Mouse (Mus musculus): ENCODE results near the gene Uprt.

Gene Uprt

DNA sequence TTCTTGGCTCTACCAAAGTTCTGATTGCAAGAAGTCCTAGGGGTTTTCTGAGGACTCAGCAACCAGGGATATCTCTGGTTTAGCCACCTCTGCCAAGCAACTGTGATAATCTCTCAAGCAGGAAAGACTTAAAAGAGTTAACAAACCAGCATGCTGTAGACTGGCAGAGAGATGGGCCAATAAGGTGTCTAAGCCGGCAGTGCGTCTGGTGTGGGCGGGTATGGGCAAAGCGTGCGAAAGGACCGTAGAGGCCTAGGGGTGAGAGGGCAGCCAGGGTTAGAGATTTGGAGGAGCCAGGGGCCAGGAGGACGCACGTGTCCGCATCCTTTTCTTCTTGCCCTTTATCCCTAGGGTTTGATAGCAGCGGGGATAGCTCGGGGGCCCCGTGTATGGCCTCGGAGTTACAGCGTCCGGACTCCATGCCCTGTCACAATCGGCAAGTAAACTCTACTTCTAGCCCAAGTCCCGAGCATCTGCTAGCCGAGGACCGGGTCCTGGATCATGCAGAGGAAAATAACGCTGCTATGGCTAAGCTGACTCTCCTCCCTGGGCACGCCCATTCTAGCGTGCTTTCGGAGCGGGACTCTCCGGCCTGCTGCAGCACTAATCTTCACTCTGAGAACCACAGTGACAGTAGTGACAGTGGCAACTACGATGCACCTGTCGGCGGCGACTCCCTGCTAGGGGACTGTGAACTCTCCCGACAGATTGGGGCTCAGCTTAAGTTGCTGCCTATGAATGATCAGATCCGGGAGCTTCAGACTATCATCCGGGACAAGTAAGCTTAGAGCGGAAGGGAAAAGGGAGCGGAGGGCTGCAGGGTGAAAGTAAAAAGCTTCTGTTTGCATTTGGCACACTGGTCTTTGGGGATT is at the start of gene Uprt:
Uprt (plus strand) TSS at position 247 of the 872 bp plus-strand sequence.
- DNase-seq (ENCODE audit: low spot score), result peak; percentile 80

DNA sequence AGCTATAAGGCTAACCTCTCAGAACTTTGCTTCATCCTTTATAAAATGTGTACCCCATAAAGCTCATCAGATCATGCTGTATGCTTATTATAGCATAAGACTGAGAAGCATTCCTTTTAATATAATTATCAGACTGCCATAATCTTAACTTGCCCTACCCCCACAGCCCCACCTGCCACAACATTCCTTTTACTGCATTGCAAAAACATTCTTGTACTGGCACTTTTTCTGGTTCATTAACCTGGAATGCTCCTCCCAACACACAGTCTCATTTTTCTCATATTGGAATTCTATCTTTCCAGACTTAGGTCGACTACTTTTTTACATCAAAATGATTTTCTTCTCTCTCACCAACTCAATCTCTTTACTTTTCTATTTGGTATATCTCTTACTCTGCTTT is 49.2 kb upstream of the Uprt start:
- DNase-seq (ENCODE audit: low spot score), result no peak

DNA sequence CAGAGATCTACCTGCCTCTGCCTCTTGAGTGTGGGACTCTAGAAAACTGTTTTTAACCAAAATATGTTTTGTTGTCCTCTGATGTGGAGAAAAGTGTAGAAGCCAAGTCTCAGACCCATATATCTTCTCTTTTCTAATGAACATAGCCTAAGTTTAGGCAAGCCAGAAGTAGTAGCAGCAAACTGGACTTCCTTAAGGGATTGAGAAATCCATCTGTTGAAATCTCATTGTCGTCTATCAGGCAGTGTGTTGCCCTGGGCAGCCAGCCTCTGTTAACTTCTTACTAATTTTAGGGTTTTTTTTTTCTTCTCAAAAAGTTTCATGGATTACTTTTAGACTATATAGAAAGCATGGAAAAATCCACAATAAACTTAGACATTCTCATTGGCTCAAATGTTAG is 30.2 kb upstream of the Uprt start:
- no peak for DNase-seq (ENCODE audit: low spot score)

DNA sequence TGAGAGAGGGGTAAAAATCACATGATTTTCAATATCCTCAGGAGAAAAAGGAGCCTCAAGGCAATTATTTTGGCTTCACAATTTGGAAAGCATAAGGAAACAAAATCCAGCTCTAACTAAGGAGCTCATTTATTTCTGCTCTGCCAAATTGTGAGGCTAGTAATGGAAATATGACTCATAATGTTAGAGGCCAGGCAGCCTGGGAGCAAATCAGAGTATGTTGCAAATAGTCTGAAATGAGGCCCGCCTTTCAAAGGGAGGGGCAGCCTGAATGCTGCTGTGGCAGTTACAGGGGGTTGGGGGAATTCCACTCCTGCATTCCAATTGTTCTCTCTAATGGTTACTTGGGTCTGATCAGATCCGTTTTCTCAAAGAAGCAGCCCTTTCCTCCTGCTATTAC is 20.9 kb upstream of the Uprt start:
- DNase-seq (ENCODE audit: low spot score), result no peak

DNA sequence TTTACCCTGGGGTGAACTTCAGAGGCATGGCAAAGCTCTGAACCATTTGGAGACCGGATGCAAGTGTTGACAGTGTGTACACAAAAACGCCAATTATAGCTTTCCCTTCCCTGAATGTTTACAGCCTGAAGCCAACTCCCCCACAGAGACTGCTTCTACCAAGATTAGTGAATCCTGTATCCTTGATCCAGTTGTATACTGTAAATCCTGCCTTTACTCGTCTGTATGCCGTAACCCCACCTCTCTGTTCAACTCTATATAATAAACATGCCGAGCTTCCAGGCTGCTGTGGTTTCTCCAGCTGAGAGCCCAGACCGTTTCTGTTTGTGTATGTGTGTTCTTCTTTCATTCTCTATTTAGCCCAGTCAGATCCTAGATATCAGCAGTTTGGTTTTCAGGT is 18.2 kb upstream of the Uprt start:
- DNase-seq (ENCODE audit: low spot score), result no peak

DNA sequence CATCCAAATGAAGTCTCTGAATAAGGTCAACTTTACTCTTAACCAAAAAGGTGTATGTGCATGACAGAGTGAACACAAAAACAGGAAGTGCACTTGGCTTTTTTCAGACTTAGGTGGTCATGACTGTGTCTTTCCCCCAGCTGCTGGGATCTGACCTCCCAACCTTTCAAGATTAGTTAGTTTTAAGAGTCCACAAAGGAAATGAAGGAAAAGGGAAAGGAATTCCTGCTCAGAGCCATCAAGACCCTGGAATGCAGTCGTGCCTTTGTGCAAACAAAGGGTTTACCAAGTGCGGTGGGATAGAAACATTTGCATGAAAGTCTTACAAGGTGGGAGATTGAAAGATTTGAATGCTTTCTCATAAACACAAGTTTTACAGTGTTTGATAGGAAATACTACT is 4.6 kb upstream of the Uprt start:
- no peak for DNase-seq (ENCODE audit: low spot score)

DNA sequence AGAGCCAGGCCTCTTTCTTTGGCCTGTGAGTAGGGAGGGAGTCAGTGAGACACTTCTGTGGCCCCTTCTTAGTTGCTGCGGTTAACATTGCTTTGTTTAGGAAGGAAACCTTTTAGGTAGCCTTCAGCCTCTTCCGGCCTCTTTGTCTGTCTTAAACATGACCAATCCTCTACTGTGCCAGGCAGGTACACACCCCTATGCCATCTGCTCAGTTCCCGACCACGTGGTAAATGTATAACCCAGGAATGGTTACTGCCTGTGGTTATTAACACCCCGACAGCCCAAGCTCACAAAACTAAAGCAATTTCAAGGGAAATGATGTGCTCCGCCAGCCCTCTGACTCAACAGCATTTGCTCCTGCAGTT is 808 bp downstream of the Uprt start:
- peak; percentile 3 for DNase-seq (ENCODE audit: low spot score)

DNA sequence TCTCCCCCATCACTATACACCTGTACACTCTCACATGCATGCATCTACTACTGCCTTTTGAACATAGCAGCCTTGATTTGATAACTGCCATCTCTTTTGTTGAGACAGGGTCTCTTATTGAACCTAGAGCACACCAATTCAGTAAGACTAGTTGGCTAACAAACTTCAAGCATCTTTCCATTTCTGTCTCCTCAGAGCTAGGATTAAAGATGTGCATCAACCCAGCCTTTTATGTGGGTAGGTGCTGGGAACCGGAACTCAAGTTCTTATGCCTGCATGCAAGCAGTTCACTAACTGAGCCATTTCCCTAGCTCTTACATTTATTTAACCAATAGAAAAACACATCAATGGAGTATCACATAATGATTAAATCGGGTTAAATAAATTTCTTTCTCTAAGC is 3.0 kb downstream of the Uprt start:
- DNase-seq (ENCODE audit: low spot score), result no peak

DNA sequence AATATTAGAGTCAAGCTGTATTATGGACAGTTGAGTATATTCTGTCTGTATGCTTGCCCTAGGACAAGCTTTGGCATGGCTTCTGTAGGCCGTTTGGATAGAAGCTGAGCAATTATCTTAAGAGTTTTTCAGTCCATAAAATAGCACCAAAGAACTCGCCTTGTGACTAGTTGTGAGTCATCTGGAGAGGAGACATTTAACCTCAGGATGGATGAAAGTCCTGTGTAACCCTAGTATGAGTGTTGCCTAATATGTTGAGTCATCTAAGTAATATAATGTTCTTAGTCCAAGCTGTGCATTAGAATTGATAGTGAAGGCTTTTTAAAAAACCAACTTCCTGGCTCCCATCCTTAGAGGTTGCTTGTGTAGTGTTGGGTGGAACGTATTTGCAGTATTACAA is 5.4 kb downstream of the Uprt start:
- DNase-seq (ENCODE audit: low spot score), result no peak

DNA sequence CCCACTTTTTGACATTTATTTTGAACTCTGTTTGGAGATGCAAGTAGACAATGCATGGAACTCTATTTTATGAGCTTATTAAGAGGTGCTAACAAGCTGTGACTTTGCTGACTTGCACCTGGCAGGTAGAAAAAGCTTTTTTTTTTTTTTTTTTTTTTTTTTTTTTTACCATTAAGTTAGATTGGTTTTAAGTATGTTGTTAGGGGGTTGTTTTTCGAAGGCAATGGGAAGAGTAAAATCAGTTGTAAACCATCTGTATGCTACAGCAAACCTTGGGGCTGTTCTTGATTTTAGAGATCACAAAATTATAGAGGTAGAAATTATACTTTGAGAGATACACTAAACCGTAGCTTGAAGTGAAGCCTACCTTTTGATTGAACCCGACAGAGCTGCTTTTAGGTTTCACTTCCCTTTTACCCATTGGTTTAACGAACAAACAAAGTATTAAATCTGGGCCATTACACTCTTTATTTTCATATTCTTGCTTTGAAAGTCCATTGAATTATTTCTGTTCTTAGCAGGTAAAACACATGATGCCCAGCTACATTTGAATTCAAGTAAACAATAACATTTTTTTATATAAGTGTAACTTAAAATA is 6.4 kb downstream of the Uprt start:
- no peak for DNase-seq (ENCODE audit: low spot score)

DNA sequence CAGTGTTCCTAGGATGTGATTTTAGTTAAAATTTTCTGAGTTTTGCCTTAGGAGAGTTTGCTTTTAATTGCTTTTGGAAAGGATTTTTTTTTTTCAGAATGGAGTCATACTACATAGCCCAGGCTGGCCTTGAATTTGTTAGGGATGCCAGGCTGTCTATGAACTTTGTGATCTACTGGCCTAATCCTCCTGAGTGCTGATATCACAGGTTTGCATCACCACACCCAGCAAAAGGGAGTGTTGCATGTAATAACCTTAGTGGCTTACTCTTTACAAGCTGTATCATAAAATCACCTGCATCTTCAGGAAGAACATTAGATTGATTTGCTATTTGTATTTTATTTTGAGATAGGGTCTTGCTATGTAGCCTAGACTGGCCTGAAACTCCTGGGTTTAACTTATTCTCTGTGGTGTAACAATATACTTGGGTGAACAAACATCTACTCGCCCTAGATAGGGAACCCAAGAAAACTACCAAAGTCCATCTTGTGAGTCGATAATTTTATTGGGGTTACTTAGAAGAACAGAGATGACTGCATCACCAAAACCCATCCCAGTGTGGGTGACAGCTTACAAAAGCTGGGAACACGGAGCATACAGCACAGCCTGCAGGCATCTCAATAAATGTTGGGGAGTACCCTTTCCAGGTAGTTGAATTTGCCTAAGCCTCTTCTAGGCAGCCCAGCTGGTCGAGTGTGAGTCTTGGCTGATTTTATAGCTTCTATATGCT is 7.2 kb downstream of the Uprt start:
- DNase-seq (ENCODE audit: low spot score), result no peak

DNA sequence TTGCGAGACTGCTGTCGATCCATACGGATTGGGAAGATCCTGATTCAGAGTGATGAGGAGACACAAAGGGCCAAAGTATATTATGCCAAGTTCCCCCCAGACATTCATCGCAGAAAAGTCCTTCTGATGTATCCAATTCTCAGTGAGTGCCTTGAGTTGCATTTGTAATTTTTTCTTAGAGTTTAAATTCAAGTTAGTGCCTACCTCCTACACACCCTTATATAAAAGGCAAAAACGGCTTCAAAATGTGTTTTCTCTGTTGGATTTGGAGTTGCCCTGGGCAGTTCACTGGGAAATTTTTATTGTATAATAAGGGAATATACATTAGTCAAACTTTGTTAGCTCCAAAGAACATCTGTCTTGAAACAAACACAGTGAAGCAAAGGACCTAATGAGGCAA is 19.1 kb downstream of the Uprt start:
- DNase-seq (ENCODE audit: low spot score), result no peak

DNA sequence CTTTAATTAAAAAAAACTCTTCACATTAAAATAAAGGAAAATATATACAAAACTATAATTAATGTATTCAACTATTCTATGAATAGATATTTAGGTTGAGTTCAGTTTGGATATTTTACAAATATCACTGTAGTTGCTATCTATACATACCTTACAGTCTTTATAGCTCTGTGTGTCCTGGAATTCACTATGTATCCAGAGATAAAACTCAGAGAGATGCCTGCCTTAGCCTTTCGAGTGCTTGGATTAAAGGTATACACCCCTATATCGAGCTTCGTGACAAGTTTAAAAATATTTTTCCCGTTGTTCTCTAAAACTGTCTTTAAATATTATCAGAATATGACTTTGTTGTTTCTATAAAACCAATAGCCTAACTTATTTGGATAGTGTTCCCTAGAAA is 60.0 kb downstream of the Uprt start:
- DNase-seq (ENCODE audit: low spot score), result no peak

DNA sequence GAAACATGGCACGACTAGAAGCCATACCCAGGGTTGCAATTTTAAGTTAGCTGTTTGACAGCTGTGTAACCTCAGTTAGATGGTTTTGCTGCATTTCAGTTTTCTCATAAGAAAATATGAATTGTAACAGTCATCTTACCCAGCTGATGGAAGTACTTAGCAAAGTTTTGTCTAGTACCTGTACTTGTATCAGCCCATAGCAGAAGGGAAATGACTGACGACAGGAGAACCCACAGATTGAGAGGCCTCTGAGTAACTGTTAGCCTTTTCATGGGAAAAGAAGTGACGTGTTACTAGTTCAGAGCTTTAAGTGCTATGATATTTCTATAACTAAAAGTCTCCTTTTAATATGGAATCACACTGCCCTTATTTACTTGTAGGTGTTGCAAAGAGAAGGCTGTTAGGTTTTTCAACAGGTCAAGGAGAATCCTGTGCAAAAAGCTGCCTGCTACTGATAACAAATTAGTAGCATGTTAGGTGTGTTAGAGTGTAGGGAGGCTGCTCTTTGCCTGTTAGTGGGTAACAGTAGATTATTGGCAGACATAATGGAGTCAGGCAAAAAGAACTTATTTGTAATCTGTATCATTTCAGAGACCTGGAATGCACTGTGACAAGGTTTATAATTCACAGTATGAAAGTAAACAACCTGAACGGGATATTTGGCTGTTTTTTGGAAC is 61.4 kb downstream of the Uprt start:
- DNase-seq (ENCODE audit: low spot score), result no peak

DNA sequence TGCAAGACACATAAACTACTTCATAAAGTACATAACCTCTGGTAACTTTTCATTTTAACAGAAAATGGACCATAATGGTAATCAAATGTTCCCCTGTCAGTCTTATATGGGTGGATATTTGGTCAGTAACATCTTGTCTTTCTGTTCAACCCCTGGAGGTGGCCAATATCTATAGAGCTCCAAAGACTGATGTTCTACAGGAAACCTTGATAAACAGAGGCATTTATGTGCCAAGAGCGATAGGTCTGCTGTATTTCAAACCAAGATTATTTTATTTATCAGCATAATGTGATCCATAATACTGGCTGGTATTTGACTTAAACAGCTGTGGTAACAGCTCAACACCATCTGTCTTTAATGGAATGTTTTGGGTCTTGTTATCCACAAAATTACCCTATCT is 62.7 kb downstream of the Uprt start:
- no peak for DNase-seq (ENCODE audit: low spot score)
